8 mouse cellular contexts compared by ENCODE assay signal in the genomic region with DNA sequence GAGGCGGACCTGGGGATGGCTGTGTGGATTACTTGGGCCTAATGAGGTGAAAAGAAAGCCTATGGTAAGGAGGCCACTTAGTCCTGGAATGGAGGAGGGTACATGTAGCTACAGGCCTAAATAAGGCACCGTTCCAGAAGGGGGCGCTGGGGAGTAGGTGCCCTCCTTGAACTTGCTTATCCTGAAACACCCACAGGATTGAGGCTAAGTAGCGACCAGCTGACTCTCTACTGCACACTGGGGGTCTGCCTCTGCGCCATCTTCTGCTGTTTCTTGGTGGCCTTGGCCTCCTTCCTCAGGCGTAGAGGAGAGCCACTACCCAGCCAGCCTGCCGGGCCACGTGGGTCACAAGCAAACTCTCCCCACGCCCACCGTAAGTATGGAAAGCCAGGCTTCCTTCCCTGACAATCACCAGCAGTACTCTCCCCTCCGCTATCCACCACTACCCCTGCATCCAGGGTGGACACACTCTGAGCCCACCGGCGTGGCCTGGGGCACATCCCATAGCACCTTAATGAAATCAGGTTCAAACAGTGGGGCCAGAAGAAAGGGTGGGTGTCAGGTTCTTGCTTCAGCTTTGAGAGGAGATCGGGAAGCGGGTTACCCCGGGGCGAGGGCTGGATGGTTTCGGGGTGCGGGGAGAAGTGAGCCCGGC. TPM values are rescaled to one million over a fixed set of nuclear protein-coding genes. Genes with fewer than 3 reads are reported as not detected.
DNase-seq lines count a peak whose midpoint lies in the region; ATAC-seq and TF ChIP-seq lines count a peak whose summit lies in the region.

No protein-coding gene starts in this region.

- ATAC-seq in granulocyte monocyte progenitor cell, adult 5-6 weeks (replicated peaks; ENCODE audit: poor library complexity, severe bottlenecking), result peak; percentile 24; the same call in 1 of the 2 replicates
- no peak for ATAC-seq in limb, embryonic 11.5 days (ENCODE audit: insufficient number of reproducible peaks, low FRiP score, low TSS enrichment, low read depth)
- ATAC-seq in midbrain, embryonic 13.5 days, result peak; percentile 70
- no peak for ATAC-seq in activated CD4-positive, CD25-positive, alpha-beta regulatory T cell, adult 4 months

- peak overlapping the region; percentile 45; the same call in 1 of the 2 replicates for H3K9ac ChIP-seq in limb, embryonic 11.5 days (ENCODE audit: low read length)
- H3K9ac ChIP-seq in midbrain, embryonic 13.5 days (replicated peaks), result peak overlapping the region; percentile 63

- no peaks in the 10 kb centered on the region; the same call in 1 of the 2 replicates for H3K4me1 ChIP-seq in bone marrow, adult 2 months (ENCODE audit: control insufficient read depth, insufficient read depth, low read length)
- H3K4me1 ChIP-seq in limb, embryonic 11.5 days (ENCODE audit: control insufficient read depth, insufficient read depth, low read length), result no peaks in the 10 kb centered on the region; the same call in 1 of the 2 replicates
- H3K4me1 ChIP-seq in midbrain, embryonic 13.5 days (replicated peaks), result peaks cover 10% of the 10 kb centered on the region

- no peak overlapping the region for H3K27ac ChIP-seq in bone marrow, adult 2 months (ENCODE audit: control insufficient read depth, insufficient read depth, low read depth, low read length, poor library complexity)
- no peak overlapping the region for H3K27ac ChIP-seq in limb, embryonic 11.5 days (replicated peaks; ENCODE audit: low read depth, low read length)
- no peak overlapping the region for H3K27ac ChIP-seq in midbrain, embryonic 13.5 days

- H3K27me3 ChIP-seq in limb, embryonic 11.5 days (ENCODE audit: control insufficient read depth, insufficient read depth, low read length), result peaks cover 4% of the 10 kb centered on the region; the same call in 1 of the 2 replicates
- peaks cover 18% of the 10 kb centered on the region for H3K27me3 ChIP-seq in midbrain, embryonic 13.5 days

- 60% methylated on average over 20 of the region's 20 CpGs for WGBS in bone marrow, adult 2 months
- 12% methylated on average over 20 of the region's 20 CpGs for WGBS in limb, embryonic 11.5 days
- WGBS in midbrain, embryonic 13.5 days, result 13% methylated on average over 20 of the region's 20 CpGs

- H3K4me2 ChIP-seq in limb, embryonic 11.5 days (ENCODE audit: low read depth, severe bottlenecking), result peak overlapping the region; percentile 66
- H3K4me2 ChIP-seq in midbrain, embryonic 13.5 days (replicated peaks), result peak overlapping the region; percentile 77

- peak; percentile 51; the same call in 1 of the 2 replicates for TF ChIP-seq CTCF in bone marrow, adult 2 months (IDR thresholded peaks at IDR 0.05; ENCODE audit: control insufficient read depth, insufficient read depth, low read length)

- TF ChIP-seq POLR2A in bone marrow, adult 2 months (IDR thresholded peaks at IDR 0.05; ENCODE audit: borderline replicate concordance, control insufficient read depth, low read depth, low read length), result no peak

- no peaks in the 10 kb centered on the region for H3K9me3 ChIP-seq in limb, embryonic 11.5 days (ENCODE audit: control insufficient read depth, low read length)
- H3K9me3 ChIP-seq in midbrain, embryonic 13.5 days, result no peaks in the 10 kb centered on the region

- H3K4me3 ChIP-seq in bone marrow, adult 2 months (replicated peaks; ENCODE audit: control insufficient read depth, low read depth, low read length), result no peak overlapping the region
- H3K4me3 ChIP-seq in limb, embryonic 11.5 days (ENCODE audit: low read depth, low read length), result peak overlapping the region; percentile 32
- peak overlapping the region; percentile 43 for H3K4me3 ChIP-seq in midbrain, embryonic 13.5 days (replicated peaks)

- DNase-seq in kidney, adult 18-20 months, result peak; percentile 10
- no peak for DNase-seq in kidney, postnatal 14 days
- peak; percentile 79 for DNase-seq in limb, embryonic 11.5 days (ENCODE audit: low spot score)
- DNase-seq in right cerebral cortex, adult 18-20 months, result no peak

- no peaks in the 10 kb centered on the region for H3K36me3 ChIP-seq in limb, embryonic 11.5 days (ENCODE audit: control insufficient read depth, insufficient read depth, low read length)
- peaks cover 14% of the 10 kb centered on the region for H3K36me3 ChIP-seq in midbrain, embryonic 13.5 days

RNA-seq across cellular contexts. Expression of a gene that starts 20.2 kb away (rescaled TPM):
- 11.5 and 21.8 TPM in 2 replicates for polyA plus RNA-seq in bone marrow, adult 2 months (2011; ENCODE audit: insufficient read depth, insufficient read length, low replicate concordance, missing spikeins)
- total RNA-seq in granulocyte monocyte progenitor cell, adult 5-6 weeks (2014; fragmentation: Nextera tagmentation), result 31.7 and 41.3 TPM in 2 replicates
- total RNA-seq in granulocyte monocyte progenitor cell, adult 5-6 weeks (2017), result 55.8 and 121 TPM in 2 replicates
- polyA plus RNA-seq in limb, embryonic 11.5 days (2014; fragmentation: Nextera tagmentation; extraction: Ambion mirVana), result 0.89 and 0.99 TPM in 2 replicates
- 0.77 and 1.0 TPM in 2 replicates for polyA plus RNA-seq in midbrain, embryonic 13.5 days (2015; fragmentation: Nextera tagmentation; extraction: Ambion mirVana)
- polyA plus RNA-seq in activated CD4-positive, CD25-positive, alpha-beta regulatory T cell, adult 4 months (2017; shearing (Covaris generic)), result 10 to 100 TPM; 59.6 to 72.1 TPM

RNA-seq across cellular contexts. Expression of a gene that starts 28.1 kb away (rescaled TPM):
- 4.0 and 14.2 TPM in 2 replicates for polyA plus RNA-seq in bone marrow, adult 2 months (2011; ENCODE audit: insufficient read depth, insufficient read length, low replicate concordance, missing spikeins)
- total RNA-seq in granulocyte monocyte progenitor cell, adult 5-6 weeks (2014; fragmentation: Nextera tagmentation), result 23.3 and 34.2 TPM in 2 replicates
- total RNA-seq in granulocyte monocyte progenitor cell, adult 5-6 weeks (2017), result 52.4 and 63.5 TPM in 2 replicates
- 186 and 194 TPM in 2 replicates for polyA plus RNA-seq in limb, embryonic 11.5 days (2014; fragmentation: Nextera tagmentation; extraction: Ambion mirVana)
- 368 and 370 TPM in 2 replicates for polyA plus RNA-seq in midbrain, embryonic 13.5 days (2015; fragmentation: Nextera tagmentation; extraction: Ambion mirVana)
- 10 to 100 TPM; 11.4 to 12.5 TPM for polyA plus RNA-seq in activated CD4-positive, CD25-positive, alpha-beta regulatory T cell, adult 4 months (2017; shearing (Covaris generic))

Comparison
In these comparisons a context has a peak if more than half of its experiments do, and no peak if none do; other contexts are left out.
1. DNase-seq: peak in kidney, adult 18-20 months (single experiment) and limb, embryonic 11.5 days (single experiment); none in kidney, postnatal 14 days (single experiment) and right cerebral cortex, adult 18-20 months (single experiment).
2. ATAC-seq: peak in granulocyte monocyte progenitor cell, adult 5-6 weeks (single experiment) and midbrain, embryonic 13.5 days (single experiment); none in limb, embryonic 11.5 days (single experiment) and activated CD4-positive, CD25-positive, alpha-beta regulatory T cell, adult 4 months (single experiment).
3. RNA of a gene that starts 28.1 kb away (polyA plus RNA-seq): 368 to 370 TPM in midbrain, embryonic 13.5 days and 186 to 194 TPM in limb, embryonic 11.5 days; 4.0 to 14.2 TPM in bone marrow, adult 2 months and 11.4 to 12.5 TPM in activated CD4-positive, CD25-positive, alpha-beta regulatory T cell, adult 4 months; every median in the first group is over 10 times any median in the second.